Mouse (Mus musculus) right cerebral cortex, adult 2 months (tissue): Measurements from ENCODE around the gene Gm28845.

Experiments used
- DNase-seq, 2 experiments: peaks; one replicate each; pipeline ENCODE4 v3.0.0; 2021 to 2022; ENCODE audit warnings: low spot score in 2 of 2

The Gm28845 gene

GRCm38 (mm10) chr1:65119438-65119837 lies at the start of gene Gm28845:
TSS of gene Gm28845 (minus strand) at chr1:65119558.
- DNase-seq, result no peak

DNA sequence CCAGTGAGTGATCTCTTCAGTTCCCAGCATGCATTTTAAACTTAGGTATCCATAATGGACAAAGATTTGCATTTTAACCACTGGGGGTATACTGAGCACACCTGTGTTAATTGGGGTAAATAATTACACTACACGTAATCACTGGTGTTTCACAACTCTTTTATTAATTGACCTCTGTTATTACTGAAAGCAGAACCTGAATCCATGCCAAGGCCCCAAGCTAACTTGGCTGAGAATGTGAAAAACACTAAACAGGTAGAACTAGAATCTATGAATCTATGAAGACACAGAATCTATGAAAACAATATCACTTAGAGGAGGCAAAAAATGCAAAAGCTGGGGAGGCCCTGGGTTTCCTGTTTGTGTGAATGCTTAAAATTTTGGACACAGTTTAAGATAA lies 48.1 kb upstream of the Gm28845 start:
- DNase-seq, result no peak

- peak; percentile 13 to 23 for DNase-seq
These were observed 42.9 kb upstream of the Gm28845 start for GRCm38 (mm10) chr1:65162210-65162609.

- DNase-seq, result no peak
These were observed 36.8 kb upstream of the Gm28845 start for GRCm38 (mm10) chr1:65156111-65156510.

DNA sequence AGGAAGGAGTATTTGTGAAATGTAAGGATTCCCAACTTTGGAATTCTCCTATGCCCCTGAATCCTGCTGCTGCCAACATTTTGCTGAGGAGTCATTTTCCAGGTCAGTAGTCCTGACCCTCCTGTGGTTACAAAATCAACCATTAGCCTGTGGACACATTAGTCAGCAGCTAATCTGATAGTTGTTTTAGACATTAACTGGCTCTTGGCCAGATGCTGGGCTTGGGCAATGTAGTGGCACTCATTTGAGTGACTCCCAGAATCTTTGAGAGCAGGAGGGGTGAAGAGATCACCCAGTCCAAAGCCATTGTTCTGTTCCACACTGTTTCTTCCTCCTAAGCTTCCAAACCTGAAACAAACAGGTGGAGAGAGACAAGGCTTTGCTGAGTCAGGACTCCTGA lies 35.5 kb upstream of the Gm28845 start:
- DNase-seq, result no peak

DNA sequence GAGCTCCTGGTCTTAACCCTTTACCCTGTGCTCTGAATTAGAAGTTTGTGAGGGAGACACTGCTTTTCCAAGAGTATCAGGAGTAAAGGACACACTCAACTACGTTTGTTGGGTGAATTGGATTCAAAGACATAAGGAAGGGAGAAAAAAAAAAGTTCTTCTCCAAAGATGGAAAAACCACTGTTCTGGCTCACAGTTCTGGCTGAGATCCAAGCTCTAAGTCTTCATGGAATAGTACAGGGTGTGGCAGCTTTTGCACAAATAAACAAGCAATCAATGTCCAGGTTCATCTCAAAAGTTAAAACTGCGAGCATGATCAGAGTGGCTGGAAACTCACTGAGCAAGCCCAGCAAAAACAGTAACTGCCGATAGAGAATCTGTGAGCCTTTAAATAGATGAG lies 28.6 kb upstream of the Gm28845 start:
- DNase-seq, result no peak

GRCm38 (mm10) chr1:65147326-65147725 lies 28.0 kb upstream of the Gm28845 start:
- no peak for DNase-seq

DNA sequence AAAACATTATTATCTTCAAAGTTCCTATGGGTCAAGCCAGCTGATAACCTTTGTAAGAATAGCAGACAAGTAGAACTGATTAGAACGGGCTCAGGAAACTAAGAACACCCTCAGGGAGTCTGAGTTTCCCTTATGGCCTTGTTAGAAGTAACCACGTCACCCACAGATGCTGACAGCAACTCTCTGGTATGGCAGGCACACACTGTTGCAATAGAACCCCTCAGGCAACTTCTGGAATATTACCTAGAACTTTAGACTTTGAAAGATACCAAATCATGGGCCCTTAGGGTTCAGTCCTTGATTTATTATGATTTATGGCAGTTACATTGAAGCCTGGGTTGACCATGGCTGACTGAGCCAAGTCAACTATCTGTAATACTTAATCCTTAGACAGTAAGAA lies 27.2 kb upstream of the Gm28845 start:
- DNase-seq, result no peak

DNA sequence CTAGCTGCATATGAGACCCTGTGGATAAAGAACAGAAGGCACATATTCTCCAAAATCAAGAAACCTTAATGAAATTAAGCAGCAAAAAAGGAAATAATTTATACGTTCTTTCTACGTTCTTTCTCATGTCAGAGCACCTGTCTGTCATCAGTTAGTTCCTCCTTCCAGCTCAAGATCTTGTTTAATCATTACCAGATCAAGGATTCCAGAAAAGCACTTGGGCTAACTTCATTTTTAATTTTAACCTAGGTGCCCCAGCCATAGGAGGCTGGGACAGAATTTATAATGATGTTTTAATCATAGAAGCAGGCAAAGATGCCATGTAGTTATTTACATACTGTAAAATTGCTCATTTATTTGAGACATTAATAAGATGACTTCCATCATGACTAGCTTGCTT lies 25.4 kb upstream of the Gm28845 start:
- DNase-seq, result no peak

- no peak for DNase-seq
These were observed 18.2 kb upstream of the Gm28845 start for GRCm38 (mm10) chr1:65137560-65137959.

DNA sequence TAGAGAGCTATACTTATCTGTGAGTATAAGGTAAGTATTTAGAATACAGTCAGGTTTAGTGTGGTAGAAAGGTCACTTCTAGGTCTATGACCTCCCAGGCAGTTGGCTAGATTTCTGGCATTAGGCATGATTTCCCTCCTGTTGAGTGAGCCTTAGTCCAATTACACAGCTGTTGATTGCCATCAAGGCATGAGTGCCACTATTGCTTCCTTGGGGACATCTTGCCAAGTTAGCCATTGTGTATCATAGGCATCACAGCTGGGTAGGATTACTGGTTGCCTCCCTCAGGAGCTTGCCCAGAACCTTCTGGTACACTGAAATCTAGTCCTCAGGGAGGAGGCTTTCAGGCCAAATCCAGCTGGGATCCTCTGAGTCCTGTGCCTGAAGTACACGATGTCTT lies 13.5 kb upstream of the Gm28845 start:
- no peak for DNase-seq

DNA sequence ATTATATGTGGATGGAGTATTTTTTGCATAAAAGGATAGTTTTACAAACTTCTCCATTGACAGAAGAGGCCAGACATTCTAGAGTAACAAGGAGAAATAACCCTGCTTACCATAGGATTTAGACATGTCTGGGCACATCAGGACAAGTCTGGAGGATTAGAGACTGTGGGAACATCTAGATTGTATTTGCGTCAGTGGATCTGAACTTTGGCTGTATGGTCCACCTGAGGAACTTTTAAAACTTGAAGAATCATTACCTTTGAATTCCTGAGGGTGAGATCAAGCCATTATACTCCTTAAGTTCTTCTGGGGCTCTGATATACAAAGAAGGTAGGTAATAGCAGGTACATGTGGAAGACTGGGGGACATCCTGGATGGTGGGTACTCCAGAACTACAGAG lies 12.3 kb upstream of the Gm28845 start:
- DNase-seq, result no peak

- no peak for DNase-seq
These were observed 10.9 kb upstream of the Gm28845 start for GRCm38 (mm10) chr1:65130226-65130625.

- peak; percentile 15 to 18 for DNase-seq
These were observed 10.3 kb upstream of the Gm28845 start for GRCm38 (mm10) chr1:65129634-65130180.

DNA sequence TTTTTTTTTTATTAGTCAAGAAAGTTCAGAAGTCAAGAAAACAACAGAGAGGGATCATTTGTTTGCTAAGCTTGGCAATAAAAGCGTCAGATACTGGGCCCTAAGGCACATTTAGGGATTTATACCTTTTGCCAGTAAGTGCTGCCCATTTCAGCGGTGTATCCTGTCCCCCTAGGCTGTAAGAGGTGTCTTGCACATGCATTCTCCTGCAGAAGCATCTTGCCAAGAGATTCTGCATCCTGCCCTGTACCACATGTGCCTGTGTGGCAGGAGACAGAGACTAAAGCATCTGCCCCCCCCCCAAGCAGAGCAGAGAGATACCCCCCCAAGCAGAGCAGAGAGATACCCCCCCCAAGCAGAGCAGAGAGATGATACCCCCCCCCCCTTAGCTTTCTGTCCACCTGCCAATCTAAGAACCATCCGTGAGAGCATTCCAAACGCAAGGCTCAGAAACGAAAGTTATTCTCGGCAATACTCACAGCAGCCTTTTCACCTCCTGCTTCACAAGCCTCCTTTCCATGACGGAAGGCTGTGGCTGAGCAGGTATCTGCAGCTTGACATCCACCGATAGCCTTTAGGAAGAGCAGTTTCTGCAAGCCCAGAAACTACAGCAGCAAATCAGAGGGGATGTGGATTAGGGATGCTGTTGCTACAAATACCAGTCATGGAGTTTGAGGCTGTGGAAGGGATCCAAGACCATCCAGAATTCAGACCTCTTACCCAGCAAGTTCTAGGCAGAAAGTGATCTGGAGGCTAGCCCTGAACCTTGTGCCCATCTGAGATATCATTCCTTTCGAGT lies 3.4 kb upstream of the Gm28845 start, which contains the start of gene D630023F18Rik:
TSS of gene D630023F18Rik (minus strand) at position 641 of the 799 bp plus-strand sequence.
- peak; percentile 41 to 43 for DNase-seq

GRCm38 (mm10) chr1:65118150-65118913 lies 1.0 kb downstream of the Gm28845 start:
- no peak for DNase-seq

- no peak for DNase-seq
These were observed 5.7 kb downstream of the Gm28845 start for GRCm38 (mm10) chr1:65113536-65114172.

DNA sequence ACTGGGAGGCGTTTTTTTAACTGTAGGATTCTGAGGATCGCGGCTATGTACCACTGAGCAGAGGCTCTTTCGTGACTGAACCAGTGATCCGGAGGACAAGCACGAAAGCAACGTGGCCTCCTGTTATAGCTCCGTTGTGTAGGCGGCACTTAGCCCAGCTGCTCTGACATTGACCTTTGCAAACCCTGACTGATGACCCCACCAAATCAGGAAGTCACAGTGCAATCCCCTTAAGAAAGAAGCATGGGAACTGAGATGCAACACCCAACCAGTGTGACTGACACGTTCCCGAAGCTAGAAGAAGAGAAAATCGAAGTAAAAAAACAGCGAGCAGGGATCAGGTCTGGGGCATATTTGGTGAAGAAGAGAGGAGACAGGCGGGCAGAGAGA lies 6.6 kb downstream of the Gm28845 start:
- DNase-seq, result no peak

DNA sequence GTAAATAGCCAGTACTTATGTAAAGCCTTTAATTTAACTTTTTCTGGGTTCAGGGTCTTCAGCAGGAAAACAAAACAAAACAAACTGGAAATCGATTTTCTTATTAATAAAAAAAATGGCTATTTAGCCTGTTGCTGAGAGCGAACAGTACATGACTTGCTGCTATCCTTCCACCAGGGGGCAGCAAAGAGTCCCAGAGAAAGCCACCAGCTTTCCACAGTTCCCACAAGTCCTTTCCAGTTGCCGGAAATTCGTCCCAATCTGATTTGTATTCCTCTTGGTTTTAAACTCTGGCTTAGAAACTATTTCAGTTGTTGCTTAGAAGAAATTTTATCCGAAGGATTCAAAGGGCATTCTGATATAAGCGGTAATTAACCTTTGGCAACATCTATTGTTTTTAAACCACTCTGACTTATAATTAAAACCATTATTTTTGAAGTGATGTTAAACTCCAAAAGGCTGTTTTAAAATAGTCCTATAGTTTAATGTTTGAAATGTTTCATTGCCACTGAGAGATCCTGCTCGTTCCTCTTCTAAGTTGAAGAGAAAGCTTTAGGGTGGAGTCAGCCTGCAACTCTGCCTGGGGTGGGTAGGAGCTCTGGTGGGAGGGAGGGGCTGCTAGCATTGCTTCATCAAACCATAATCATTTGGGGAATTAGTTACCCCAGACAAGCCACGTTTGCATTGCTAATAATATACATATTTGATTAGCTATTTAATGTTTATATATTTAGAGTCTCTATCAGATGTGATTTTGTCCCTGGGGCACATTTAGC lies 7.1 kb downstream of the Gm28845 start:
- DNase-seq, result peak; percentile 63 to 84

- no peak for DNase-seq
These were observed 9.5 kb downstream of the Gm28845 start for GRCm38 (mm10) chr1:65109756-65110435.

GRCm38 (mm10) chr1:65109196-65109595 lies 10.2 kb downstream of the Gm28845 start:
- no peak for DNase-seq
